Mouse (Mus musculus): Measurements from ENCODE around the gene Vmn2r9. TPM values are rescaled to one million over a fixed set of nuclear protein-coding genes. Genes with fewer than 3 reads are reported as not detected.
"Not testable (repeated sequence)": the region's sequence is repeated elsewhere in the genome, so short reads cannot be mapped to it uniquely, and the experiment has no call there.

Gene Vmn2r9
- polyA plus RNA-seq (2012; rRNA removed) = not detected in 2 replicates

GRCm38 (mm10) chr5:108852501-108852900 lies at the start of gene Vmn2r9:
Gene Vmn2r9, minus strand, starts transcription at chr5:108852601.
- not testable (repeated sequence) for H3K27ac ChIP-seq (ENCODE audit: control insufficient read depth, insufficient read depth, low read length); H3K27me3 ChIP-seq (ENCODE audit: control insufficient read depth, insufficient read depth, low read length); H3K4me1 ChIP-seq (replicated peaks; ENCODE audit: control insufficient read depth, insufficient read depth, low read length); DNase-seq; H3K4me3 ChIP-seq (ENCODE audit: control insufficient read depth, insufficient read depth, low read length); H3K36me3 ChIP-seq (ENCODE audit: control insufficient read depth, insufficient read depth, low read length)
- WGBS = 72% methylated on average over 1 of the region's 1 CpGs

GRCm38 (mm10) chr5:108866746-108867145 lies 14.3 kb upstream of the Vmn2r9 start:
- peak; percentile 4 for DNase-seq
- 11% methylated on average over 1 of the region's 1 CpGs for WGBS
- not testable (repeated sequence) for H3K36me3 ChIP-seq (ENCODE audit: control insufficient read depth, insufficient read depth, low read length); H3K4me3 ChIP-seq (ENCODE audit: control insufficient read depth, insufficient read depth, low read length); H3K4me1 ChIP-seq (replicated peaks; ENCODE audit: control insufficient read depth, insufficient read depth, low read length); H3K27ac ChIP-seq (ENCODE audit: control insufficient read depth, insufficient read depth, low read length); H3K27me3 ChIP-seq (ENCODE audit: control insufficient read depth, insufficient read depth, low read length)

- no peaks in the 10 kb centered on the region for H3K36me3 ChIP-seq (ENCODE audit: control insufficient read depth, insufficient read depth, low read length)
- H3K27me3 ChIP-seq (ENCODE audit: control insufficient read depth, insufficient read depth, low read length) = no peaks in the 10 kb centered on the region
- no peak for DNase-seq
- TF ChIP-seq POLR2A (IDR thresholded peaks at IDR 0.05; ENCODE audit: control insufficient read depth, extremely low read depth, insufficient read depth, low read length, poor library complexity) (no peak), CTCF (IDR thresholded peaks at IDR 0.05; ENCODE audit: borderline replicate concordance, control insufficient read depth, extremely low read depth, insufficient read depth, low read length, poor library complexity) (no peak)
- H3K27ac ChIP-seq (ENCODE audit: control insufficient read depth, insufficient read depth, low read length) = no peak overlapping the region
- 62% methylated on average over 1 of the region's 1 CpGs for WGBS
- H3K4me3 ChIP-seq (ENCODE audit: control insufficient read depth, insufficient read depth, low read length) = no peak overlapping the region
- no peaks in the 10 kb centered on the region for H3K4me1 ChIP-seq (replicated peaks; ENCODE audit: control insufficient read depth, insufficient read depth, low read length)
Observed at GRCm38 (mm10) chr5:108849466-108849865, 2.9 kb downstream of the Vmn2r9 start.

- no peaks in the 10 kb centered on the region for H3K36me3 ChIP-seq (ENCODE audit: control insufficient read depth, insufficient read depth, low read length)
- no peaks in the 10 kb centered on the region for H3K4me1 ChIP-seq (replicated peaks; ENCODE audit: control insufficient read depth, insufficient read depth, low read length)
- H3K27me3 ChIP-seq (ENCODE audit: control insufficient read depth, insufficient read depth, low read length) = no peaks in the 10 kb centered on the region
- WGBS = 72% methylated on average over 1 of the region's 1 CpGs
- no peak overlapping the region for H3K4me3 ChIP-seq (ENCODE audit: control insufficient read depth, insufficient read depth, low read length)
- no peak overlapping the region for H3K27ac ChIP-seq (ENCODE audit: control insufficient read depth, insufficient read depth, low read length)
- TF ChIP-seq POLR2A (IDR thresholded peaks at IDR 0.05; ENCODE audit: control insufficient read depth, extremely low read depth, insufficient read depth, low read length, poor library complexity) (no peak), CTCF (IDR thresholded peaks at IDR 0.05; ENCODE audit: borderline replicate concordance, control insufficient read depth, extremely low read depth, insufficient read depth, low read length, poor library complexity) (no peak)
- DNase-seq = no peak
Observed at GRCm38 (mm10) chr5:108836156-108836555, 16.2 kb downstream of the Vmn2r9 start.

GRCm38 (mm10) chr5:108823276-108823675 lies 29.1 kb downstream of the Vmn2r9 start:
- Histone ChIP-seq H3K27me3 (ENCODE audit: control insufficient read depth, insufficient read depth, low read length) (no peaks in the 10 kb centered on the region), H3K36me3 (ENCODE audit: control insufficient read depth, insufficient read depth, low read length) (no peaks in the 10 kb centered on the region), H3K27ac (ENCODE audit: control insufficient read depth, insufficient read depth, low read length) (no peak overlapping the region), H3K4me3 (ENCODE audit: control insufficient read depth, insufficient read depth, low read length) (no peak overlapping the region), H3K4me1 (replicated peaks; ENCODE audit: control insufficient read depth, insufficient read depth, low read length) (no peaks in the 10 kb centered on the region)
- no peak for TF ChIP-seq CTCF (IDR thresholded peaks at IDR 0.05; ENCODE audit: borderline replicate concordance, control insufficient read depth, extremely low read depth, insufficient read depth, low read length, poor library complexity)
- no peak for TF ChIP-seq POLR2A (IDR thresholded peaks at IDR 0.05; ENCODE audit: control insufficient read depth, extremely low read depth, insufficient read depth, low read length, poor library complexity)
- 89% methylated on average over 2 of the region's 2 CpGs for WGBS
- DNase-seq = no peak

- H3K36me3 ChIP-seq (ENCODE audit: control insufficient read depth, insufficient read depth, low read length); DNase-seq; H3K4me1 ChIP-seq (replicated peaks; ENCODE audit: control insufficient read depth, insufficient read depth, low read length); H3K27me3 ChIP-seq (ENCODE audit: control insufficient read depth, insufficient read depth, low read length); H3K4me3 ChIP-seq (ENCODE audit: control insufficient read depth, insufficient read depth, low read length); H3K27ac ChIP-seq (ENCODE audit: control insufficient read depth, insufficient read depth, low read length): not testable (repeated sequence)
- WGBS = 78% methylated on average over 2 of the region's 2 CpGs
Observed at GRCm38 (mm10) chr5:108808750-108809149, 43.7 kb downstream of the Vmn2r9 start, which contains the start of gene Vmn2r8. Gene Vmn2r8, minus strand, starts transcription at chr5:108808850.

- no peak for DNase-seq
- no peaks in the 10 kb centered on the region for H3K27me3 ChIP-seq (ENCODE audit: control insufficient read depth, insufficient read depth, low read length)
- no peak for TF ChIP-seq CTCF (IDR thresholded peaks at IDR 0.05; ENCODE audit: borderline replicate concordance, control insufficient read depth, extremely low read depth, insufficient read depth, low read length, poor library complexity)
- no peak for TF ChIP-seq POLR2A (IDR thresholded peaks at IDR 0.05; ENCODE audit: control insufficient read depth, extremely low read depth, insufficient read depth, low read length, poor library complexity)
Observed at GRCm38 (mm10) chr5:108803646-108804045, 48.8 kb downstream of the Vmn2r9 start.

GRCm38 (mm10) chr5:108795263-108795662 lies 57.1 kb downstream of the Vmn2r9 start, which contains the start of gene Tmed11:
Gene Tmed11, minus strand, starts transcription at chr5:108795363.
- WGBS = 69% methylated on average over 2 of the region's 2 CpGs
- not testable (repeated sequence) for H3K27me3 ChIP-seq (ENCODE audit: control insufficient read depth, insufficient read depth, low read length); DNase-seq; H3K27ac ChIP-seq (ENCODE audit: control insufficient read depth, insufficient read depth, low read length); H3K4me3 ChIP-seq (ENCODE audit: control insufficient read depth, insufficient read depth, low read length); H3K36me3 ChIP-seq (ENCODE audit: control insufficient read depth, insufficient read depth, low read length); H3K4me1 ChIP-seq (replicated peaks; ENCODE audit: control insufficient read depth, insufficient read depth, low read length)

More at GRCm38 (mm10) chr5:108803646-108804045, 48.8 kb downstream of the Vmn2r9 start:
- Histone ChIP-seq H3K36me3 (ENCODE audit: control insufficient read depth, insufficient read depth, low read length) (no peaks in the 10 kb centered on the region), H3K4me1 (replicated peaks; ENCODE audit: control insufficient read depth, insufficient read depth, low read length) (no peaks in the 10 kb centered on the region), H3K4me3 (ENCODE audit: control insufficient read depth, insufficient read depth, low read length) (no peak overlapping the region), H3K27ac (ENCODE audit: control insufficient read depth, insufficient read depth, low read length) (no peak overlapping the region)
- 52% methylated on average over 1 of the region's 1 CpGs for WGBS

- not testable (repeated sequence) for H3K4me3 ChIP-seq (ENCODE audit: control insufficient read depth, insufficient read depth, low read length); H3K36me3 ChIP-seq (ENCODE audit: control insufficient read depth, insufficient read depth, low read length); H3K27ac ChIP-seq (ENCODE audit: control insufficient read depth, insufficient read depth, low read length); H3K4me1 ChIP-seq (replicated peaks; ENCODE audit: control insufficient read depth, insufficient read depth, low read length); H3K27me3 ChIP-seq (ENCODE audit: control insufficient read depth, insufficient read depth, low read length)
- WGBS = 58% methylated on average over 1 of the region's 1 CpGs
- DNase-seq = peak; percentile 2
Observed at GRCm38 (mm10) chr5:108790385-108790784, 62.0 kb downstream of the Vmn2r9 start.

Measured in thymus, adult 2 months (tissue).